26 mouse cellular contexts compared by ENCODE assay signal in the genomic region with DNA sequence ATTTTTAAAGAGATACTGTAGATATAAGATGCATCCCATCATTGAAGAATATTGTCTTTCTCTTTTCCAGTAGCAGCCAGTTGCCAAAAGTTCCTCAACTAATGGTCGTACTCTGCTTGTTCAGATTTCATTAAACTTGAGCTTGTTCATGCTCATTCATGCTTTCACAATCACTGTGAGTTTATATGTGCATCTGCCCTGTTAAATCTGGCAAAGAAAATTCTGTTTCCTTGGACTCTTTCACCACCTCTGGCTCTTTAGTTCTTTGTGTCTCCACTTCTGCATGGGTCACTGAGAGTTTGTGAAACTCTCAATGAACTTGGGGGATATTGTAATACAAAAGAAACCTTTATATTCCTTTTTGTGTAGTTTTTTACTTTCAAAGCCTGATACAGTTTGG.
"Had no signal": no experiment of that assay in that cellular context is flagged by ENCODE, and none has a peak within 500 bp of the region (broad histone marks: within the 10 kb centered on the region; RNA-seq: fewer than 3 reads in every experiment).

No protein-coding gene starts in this region.

- H3K27ac ChIP-seq: gastrocnemius, adult 2 months; heart, embryonic 10.5 days; hindbrain, embryonic 10.5 days; hindbrain, embryonic 12.5 days; hindbrain, embryonic 14.5 days; intestine, embryonic 15.5 days; limb, embryonic 13.5 days; limb, embryonic 15.5 days; liver, embryonic 12.5 days; liver, embryonic 14.5 days had no signal

- H3K9me3 ChIP-seq: heart, embryonic 10.5 days; heart, embryonic 12.5 days; hindbrain, embryonic 10.5 days; hindbrain, embryonic 12.5 days; intestine, embryonic 15.5 days; limb, embryonic 13.5 days; limb, embryonic 15.5 days; liver, embryonic 12.5 days had no signal

- H3K4me2 ChIP-seq: heart, embryonic 12.5 days; hindbrain, embryonic 12.5 days; hindbrain, embryonic 14.5 days; intestine, embryonic 15.5 days; limb, embryonic 13.5 days; limb, embryonic 15.5 days; liver, embryonic 12.5 days had no signal

- DNase-seq: gastrocnemius, adult 2 months; gastrocnemius, postnatal 25 days; heart, adult 18-20 months; heart, postnatal 10 days; heart, postnatal 4 days; kidney, adult 18-20 months; kidney, adult 8-10 months; kidney, postnatal 10 days; kidney, postnatal 25 days; kidney, postnatal 4 days; layer of hippocampus, adult 9-11 months; layer of hippocampus, postnatal 36 days; left cerebral cortex, postnatal 4 days had no signal

- H3K4me3 ChIP-seq: gastrocnemius, adult 2 months; heart, embryonic 10.5 days; heart, embryonic 12.5 days; hindbrain, embryonic 10.5 days; hindbrain, embryonic 12.5 days; intestine, embryonic 15.5 days; limb, embryonic 13.5 days; limb, embryonic 15.5 days; liver, embryonic 12.5 days had no signal

- H3K4me1 ChIP-seq: heart, embryonic 10.5 days; heart, embryonic 12.5 days; hindbrain, embryonic 10.5 days; hindbrain, embryonic 12.5 days; intestine, embryonic 15.5 days; limb, embryonic 13.5 days; limb, embryonic 15.5 days; liver, embryonic 12.5 days had no signal

- ATAC-seq: hindbrain, embryonic 16.5 days; inflammation-experienced regulatory T-cells, adult 6 months; intestine, embryonic 15.5 days; intestine, postnatal 0 days; liver, embryonic 12.5 days had no signal

- H3K9ac ChIP-seq: heart, embryonic 12.5 days; hindbrain, embryonic 12.5 days; hindbrain, embryonic 14.5 days; intestine, embryonic 15.5 days; limb, embryonic 13.5 days; limb, embryonic 15.5 days; liver, embryonic 12.5 days; liver, embryonic 14.5 days had no signal

- H3K27me3 ChIP-seq: heart, embryonic 12.5 days; hindbrain, embryonic 12.5 days; intestine, embryonic 15.5 days; limb, embryonic 13.5 days; limb, embryonic 15.5 days; liver, embryonic 12.5 days had no signal

- H3K36me3 ChIP-seq: heart, embryonic 10.5 days; heart, embryonic 12.5 days; hindbrain, embryonic 10.5 days; hindbrain, embryonic 12.5 days; intestine, embryonic 15.5 days; limb, embryonic 13.5 days; limb, embryonic 15.5 days; liver, embryonic 12.5 days had no signal
